Mouse (Mus musculus) megakaryocyte, embryonic 14.5 days (primary cell): ENCODE data around the gene Rps19.

Source experiments
- FLI1 ChIP-seq: IDR thresholded peaks from 2 replicates; pipeline ENCODE4 v1.6.1; 2012; ENCODE audit warnings: low read length, inconsistent platforms, mixed read lengths
- GATA1 ChIP-seq: IDR thresholded peaks from 3 replicates; pipeline ENCODE4 v1.6.1; 2012; ENCODE audit warnings: mixed read lengths, low read length, inconsistent platforms, borderline replicate concordance

DNA sequence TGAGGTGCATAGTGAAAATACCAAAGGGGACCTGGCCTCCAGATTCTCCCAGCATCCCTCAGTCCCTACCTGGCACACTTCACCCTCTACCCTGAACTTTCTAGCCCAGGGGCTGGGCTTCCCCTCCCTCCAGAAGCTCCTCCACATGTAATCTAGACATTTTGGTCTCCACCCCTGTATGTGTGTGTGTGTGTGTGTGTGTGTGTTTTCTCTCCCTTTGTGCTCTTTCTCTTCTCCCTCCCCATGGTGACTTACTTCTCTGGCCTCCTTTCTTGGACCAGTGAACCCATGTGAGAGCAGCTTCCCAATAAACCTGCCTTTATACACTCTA, 31.0 kb upstream of the Rps19 start:
- TF ChIP-seq GATA1, result no peak
- TF ChIP-seq FLI1, result no peak
